Mouse (Mus musculus) right cerebral cortex, postnatal 14 days (tissue): ENCODE results near the gene Zfp654.
"Not testable (repeated sequence)": the region's sequence is repeated elsewhere in the genome, so short reads cannot be mapped to it uniquely, and the experiment has no call there.

ENCODE experiments used
- DNase-seq: peaks from one replicate; pipeline ENCODE4 v3.0.0; 2022

The Zfp654 gene

DNA sequence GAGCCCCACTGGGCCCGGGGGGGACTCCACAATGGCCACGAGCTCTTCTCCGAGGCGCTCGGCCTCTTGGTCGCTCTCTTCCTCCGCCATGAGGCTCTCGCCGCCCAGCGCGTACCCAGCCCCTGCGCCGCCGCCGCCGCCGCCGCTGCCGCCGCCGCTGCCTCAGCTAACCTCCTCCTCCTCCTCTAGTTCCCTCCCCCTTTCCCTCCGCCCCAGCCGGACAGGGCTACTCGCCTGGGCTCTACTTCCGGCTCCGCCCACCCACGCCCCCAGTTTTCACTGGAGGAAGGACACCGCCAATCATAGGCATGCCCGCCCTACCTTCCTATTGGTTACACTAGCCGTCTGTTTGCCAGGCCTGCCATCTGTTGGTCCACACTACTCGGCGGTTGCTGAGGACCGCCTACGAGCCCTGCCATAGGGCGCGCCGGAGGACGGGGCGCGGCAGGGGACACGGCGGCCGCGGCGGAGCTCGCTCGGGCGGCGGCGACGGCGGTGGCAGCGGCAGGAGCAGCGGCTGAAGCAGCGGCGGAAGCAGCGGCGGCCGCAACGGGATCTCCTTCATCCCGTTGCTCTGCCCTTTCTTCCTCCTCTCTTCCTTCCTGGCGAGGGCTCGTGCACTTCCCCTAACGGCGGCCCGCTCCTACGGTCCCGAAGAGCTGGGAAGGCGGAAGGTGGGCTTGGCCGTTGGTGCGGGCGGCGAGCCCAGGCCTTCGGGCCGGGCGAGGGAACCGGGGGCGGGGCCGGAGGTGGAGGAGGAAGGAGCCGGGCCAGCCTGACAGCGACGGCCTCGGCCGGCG is at the start of gene Zfp654, which contains the start of gene Cggbp1:
Zfp654 (minus strand) TSS at position 90 of the 800 bp plus-strand sequence.
Cggbp1 (plus strand) TSS at position 434 of the 800 bp plus-strand sequence.
- peak; percentile 99 for DNase-seq

- DNase-seq, result no peak
Measured at GRCm38 (mm10) chr16:64899084-64899483, 47.6 kb upstream of the Zfp654 start.

DNA sequence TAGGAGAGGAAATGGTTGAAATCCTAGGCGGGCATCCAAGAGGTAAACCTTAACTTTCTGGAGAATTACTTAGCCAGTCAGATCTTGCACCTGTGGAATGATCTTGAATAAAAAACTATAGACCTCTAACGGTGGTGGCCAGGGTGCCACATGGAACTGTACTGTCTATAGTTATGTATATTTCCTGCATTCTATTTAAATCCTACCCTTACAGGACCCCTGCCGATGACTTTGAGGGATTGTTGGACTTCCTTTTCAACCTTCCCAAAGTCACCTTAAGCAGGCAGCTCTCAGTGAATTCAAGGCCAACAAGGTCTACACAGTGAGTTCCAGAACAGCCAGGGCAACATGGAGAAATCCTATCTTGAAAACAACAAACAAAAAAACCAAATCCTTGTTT is 38.0 kb upstream of the Zfp654 start:
- DNase-seq, result no peak

DNA sequence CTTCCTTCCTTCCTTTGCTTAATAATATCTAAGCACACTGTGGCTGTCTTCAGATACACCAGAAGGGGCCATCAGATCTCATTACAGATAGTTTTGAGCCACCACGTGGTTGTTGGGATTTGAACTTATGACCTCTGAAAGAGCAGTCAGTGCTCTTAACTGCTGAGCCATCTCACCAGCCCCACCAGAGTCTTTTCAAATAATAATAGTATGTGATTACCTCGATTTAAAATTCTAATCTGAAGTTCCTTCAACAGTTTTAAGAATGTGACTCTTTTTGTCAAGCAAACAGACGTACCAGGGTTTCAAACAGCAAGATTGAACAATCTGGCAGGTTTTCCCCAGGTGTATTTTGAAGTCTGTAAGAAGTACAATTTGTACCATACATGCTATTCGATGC is 34.1 kb upstream of the Zfp654 start:
- DNase-seq, result no peak

DNA sequence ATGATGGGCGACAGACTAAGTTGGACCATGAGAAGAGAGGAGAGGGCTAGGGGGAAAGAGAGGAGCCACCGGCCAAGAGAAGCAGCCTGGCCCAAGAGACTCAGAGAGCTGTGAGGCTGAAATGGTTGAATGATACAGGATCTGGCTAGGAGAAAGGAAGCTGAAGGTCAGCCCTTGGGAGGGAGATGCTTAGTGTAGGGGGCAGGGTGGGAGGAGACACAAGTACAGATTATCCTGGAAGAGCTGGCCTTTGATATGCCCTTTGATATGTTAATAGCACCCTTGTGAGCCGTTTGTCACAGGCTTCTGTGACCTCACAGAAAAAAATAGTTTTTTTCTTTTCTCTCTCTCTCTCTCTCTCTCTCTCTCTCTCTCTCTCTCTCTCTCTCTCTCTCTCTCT is 33.7 kb upstream of the Zfp654 start:
- DNase-seq, result no peak

DNA sequence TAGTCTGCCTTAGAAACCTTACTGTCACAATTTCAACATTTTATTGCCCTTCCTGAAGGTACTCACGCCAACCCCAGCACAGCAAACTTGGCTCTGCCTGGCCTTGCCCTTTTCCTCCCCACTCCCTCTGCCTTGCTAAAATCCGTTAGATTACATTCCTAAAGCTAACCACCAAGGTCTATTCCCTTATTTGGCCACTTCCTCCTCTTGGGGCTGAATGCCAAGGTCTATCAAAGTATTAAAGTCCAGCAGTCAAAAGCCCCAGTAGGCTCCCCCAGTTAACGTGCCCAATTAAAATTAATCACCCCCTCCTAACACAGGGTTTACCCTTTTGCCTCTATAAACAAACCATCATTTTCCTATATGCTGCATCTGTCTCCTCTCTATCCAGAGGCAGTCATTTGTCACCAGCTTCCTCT is 33.0 kb upstream of the Zfp654 start:
- DNase-seq, result no peak

GRCm38 (mm10) chr16:64883896-64884295 is 32.4 kb upstream of the Zfp654 start:
- no peak for DNase-seq

GRCm38 (mm10) chr16:64881442-64881841 is 30.0 kb upstream of the Zfp654 start:
- no peak for DNase-seq

DNA sequence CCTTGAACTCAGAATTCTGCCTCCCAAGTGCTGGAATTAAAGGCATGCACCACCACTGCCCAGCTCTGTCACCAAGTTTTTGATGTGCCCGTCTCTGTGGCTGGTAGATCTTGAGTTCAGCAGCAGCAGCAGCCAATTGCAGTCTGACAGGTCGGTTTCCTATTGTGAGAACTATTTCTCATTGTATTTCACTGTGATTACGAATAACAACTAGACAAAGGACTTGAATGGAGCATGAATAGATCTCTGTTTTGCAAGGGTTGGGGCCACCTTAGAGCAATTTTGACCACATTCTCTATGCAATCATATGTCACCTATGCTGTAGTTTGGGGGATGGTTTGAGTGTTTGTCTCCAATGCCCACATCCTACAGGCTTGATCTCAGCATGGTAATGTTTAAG is 29.5 kb upstream of the Zfp654 start:
- no peak for DNase-seq

GRCm38 (mm10) chr16:64879735-64880134 is 28.3 kb upstream of the Zfp654 start:
- no peak for DNase-seq

GRCm38 (mm10) chr16:64878611-64879132 is 27.2 kb upstream of the Zfp654 start:
- no peak for DNase-seq

GRCm38 (mm10) chr16:64877314-64877713 is 25.9 kb upstream of the Zfp654 start:
- no peak for DNase-seq

- DNase-seq, result no peak
Measured at GRCm38 (mm10) chr16:64876631-64877265, 25.3 kb upstream of the Zfp654 start.

GRCm38 (mm10) chr16:64875822-64876221 is 24.4 kb upstream of the Zfp654 start:
- DNase-seq, result no peak

GRCm38 (mm10) chr16:64875384-64875783 is 23.9 kb upstream of the Zfp654 start:
- DNase-seq, result no peak

DNA sequence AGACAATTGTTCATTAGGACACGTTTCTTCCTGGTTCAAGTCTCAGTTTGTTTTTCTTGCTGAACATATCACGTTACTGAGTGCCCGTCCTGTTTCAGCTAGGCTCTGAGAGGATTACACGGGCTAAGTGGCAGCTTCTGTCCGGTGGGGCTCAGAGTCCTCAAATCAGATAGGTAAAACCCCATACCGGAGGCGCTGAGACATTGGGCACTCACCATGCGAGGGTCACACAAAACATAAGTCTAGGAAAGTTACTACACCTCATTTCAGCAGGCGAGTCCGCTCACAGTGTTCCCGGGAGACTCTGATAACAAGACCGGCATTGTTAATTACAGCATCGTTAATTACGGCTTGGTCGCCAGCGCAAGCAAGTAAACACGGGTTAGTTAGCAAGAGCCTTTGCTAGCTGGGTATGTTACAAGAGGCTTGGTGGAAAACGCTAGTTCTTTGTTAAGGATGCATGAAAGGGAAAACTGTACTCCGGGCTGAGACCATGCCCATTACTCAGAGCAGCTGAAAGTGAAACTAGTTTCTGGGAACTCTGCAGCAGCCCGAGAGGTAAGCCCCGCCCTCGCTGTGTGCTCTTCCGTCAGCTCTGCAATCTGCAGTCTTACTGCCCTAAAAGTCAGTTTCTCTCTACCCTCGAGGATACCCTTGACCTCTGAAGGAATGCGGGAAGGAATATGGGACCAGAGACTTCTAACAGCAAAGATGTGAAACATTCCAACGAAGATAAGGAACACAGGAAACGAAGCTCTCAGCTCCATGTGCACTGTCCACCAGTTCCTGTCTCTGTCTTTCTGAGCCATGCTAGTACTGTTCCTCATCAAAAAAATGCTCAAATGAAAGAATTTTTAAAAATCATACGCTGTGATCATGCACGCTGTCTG is 22.2 kb upstream of the Zfp654 start:
- peak; percentile 24 for DNase-seq

GRCm38 (mm10) chr16:64872841-64873240 is 21.4 kb upstream of the Zfp654 start:
- no peak for DNase-seq

DNA sequence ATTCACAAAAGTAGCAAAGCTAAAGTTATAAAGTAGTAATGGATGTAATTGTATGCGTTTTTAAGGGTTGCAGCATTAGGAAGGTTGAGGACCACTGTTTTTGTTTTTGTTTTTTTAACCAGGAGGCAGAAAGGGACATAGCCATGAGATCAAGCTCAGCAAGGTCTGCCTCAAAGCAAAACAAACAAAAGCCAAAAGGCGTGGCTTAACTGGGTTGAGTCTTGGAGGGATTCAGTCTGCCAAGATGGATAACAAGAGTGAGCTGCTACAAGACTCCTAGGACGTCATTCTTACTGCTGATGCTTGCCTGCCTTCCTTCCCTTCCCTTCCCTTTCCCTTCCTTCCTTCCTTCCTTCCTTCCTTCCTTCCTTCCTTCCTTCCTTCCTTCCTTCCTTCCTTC is 20.8 kb upstream of the Zfp654 start:
- DNase-seq, result no peak

GRCm38 (mm10) chr16:64869621-64870020 is 18.2 kb upstream of the Zfp654 start:
- no peak for DNase-seq

DNA sequence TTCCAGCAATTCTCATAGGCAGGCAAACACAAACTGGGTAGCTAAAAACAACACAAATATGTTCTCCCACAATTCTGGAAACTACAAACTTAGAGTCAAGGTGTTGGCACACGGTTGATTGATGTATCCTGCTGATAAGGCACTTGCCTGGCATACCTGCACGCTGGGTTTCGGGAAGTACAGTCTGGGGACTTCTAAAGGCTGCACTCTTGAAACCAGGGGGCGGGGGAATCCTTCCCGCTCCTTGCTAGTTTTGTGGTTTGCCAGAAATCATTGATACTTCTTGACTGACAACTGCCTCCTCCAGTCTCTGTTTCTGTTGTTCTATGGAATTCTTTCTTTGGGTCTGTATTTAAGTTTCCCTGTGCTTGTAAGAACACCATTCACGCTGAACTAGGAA is 17.2 kb upstream of the Zfp654 start:
- DNase-seq, result no peak

DNA sequence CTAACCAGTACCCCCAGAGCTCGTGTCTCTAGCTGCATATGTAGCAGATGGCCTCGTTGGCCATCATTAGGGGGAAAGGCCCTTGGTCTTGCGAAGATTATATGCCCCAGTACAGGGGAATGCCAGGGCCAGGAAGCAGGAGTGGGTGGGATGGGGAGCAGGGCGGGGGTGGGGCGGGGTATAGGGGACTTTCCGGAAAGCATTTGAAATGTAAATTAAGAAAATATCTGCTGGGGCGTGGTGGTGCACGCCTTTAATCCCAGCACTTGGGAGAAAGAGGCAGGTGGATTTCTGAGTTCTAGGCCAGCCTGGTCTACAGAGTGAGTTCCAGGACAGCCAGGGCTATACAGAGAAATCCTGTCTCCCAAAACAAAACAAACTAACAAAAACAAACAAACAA is 14.4 kb upstream of the Zfp654 start:
- DNase-seq, result not testable (repeated sequence)

DNA sequence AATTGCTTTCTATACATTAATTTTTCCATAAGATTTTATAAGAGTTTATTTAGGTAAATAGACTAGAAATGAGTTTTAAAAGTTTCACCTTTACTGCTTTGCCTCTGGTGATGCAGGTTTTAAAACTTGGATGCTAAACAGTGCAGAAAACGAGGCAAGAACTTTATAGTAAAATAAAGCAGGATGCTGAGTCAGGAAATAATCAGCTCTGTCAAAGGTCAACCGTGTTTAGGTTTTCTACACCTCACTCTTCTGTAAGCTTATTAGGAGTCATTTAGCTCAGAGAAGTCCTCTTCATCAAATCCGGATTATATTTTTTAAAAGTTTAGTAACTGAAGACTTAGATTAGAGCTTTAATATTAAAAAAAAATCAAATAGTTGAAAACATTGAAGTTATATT is 5.5 kb upstream of the Zfp654 start:
- DNase-seq, result no peak

- DNase-seq, result no peak
Measured at GRCm38 (mm10) chr16:64852891-64853290, 1.4 kb upstream of the Zfp654 start.
